Mouse (Mus musculus) G1E (cell line): ENCODE data around the gene Themis2.

Experiments used
- CTCF ChIP-seq: IDR thresholded peaks from 2 replicates; pipeline ENCODE4 v1.5.1; 2012; ENCODE audit warnings: low read depth, low read length, inconsistent platforms, mixed read lengths
- GATA1 ChIP-seq: IDR thresholded peaks from 2 replicates; pipeline ENCODE4 v1.6.1; 2012; ENCODE audit warnings: borderline replicate concordance, low read length, inconsistent platforms, mixed read lengths
- POLR2AphosphoS5 ChIP-seq: IDR thresholded peaks from 2 replicates; pipeline ENCODE4 v1.6.1; 2012; ENCODE audit warnings: low read depth, low read length, inconsistent platforms; ENCODE audit not compliant: insufficient replicate concordance

DNA sequence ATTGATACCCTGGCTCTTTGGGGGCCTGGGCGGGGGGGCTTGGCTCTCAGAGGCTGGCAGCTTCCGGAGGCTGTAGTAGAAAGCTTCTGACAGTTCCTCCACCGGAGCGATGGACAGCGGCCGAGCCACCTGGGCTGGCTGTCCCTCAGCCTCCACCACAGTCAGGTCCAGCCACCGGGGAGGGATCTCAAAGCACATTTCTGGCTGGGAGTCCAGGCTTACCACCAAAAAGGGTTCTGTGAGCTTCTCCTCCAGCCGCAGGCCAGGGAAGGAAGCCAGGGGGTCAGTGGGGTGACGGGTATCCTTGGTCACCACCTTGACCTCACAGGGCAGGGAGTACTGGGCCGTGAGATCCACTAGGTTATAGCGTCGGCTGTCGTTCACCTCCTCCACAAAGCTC, 11.0 kb downstream of the Themis2 start:
- TF ChIP-seq CTCF, result no peak
- TF ChIP-seq GATA1, result no peak
- no peak for TF ChIP-seq POLR2AphosphoS5
